Mouse (Mus musculus): ENCODE data around the gene Thumpd3.
A peak's percentile ranks its signal among the peaks of the same experiment; 100 is the strongest.

Gene Thumpd3

GRCm38 (mm10) chr6:113046041-113046975, at the start of gene Thumpd3:
TSS of gene Thumpd3 (plus strand) at chr6:113046225.
- DNase-seq (ENCODE audit: low spot score) = peak; percentile 97

GRCm38 (mm10) chr6:112999199-112999598, 46.8 kb upstream of the Thumpd3 start:
- no peak for DNase-seq (ENCODE audit: low spot score)

GRCm38 (mm10) chr6:113000666-113001287, 45.2 kb upstream of the Thumpd3 start:
- peak; percentile 60 for DNase-seq (ENCODE audit: low spot score)

GRCm38 (mm10) chr6:113001719-113002118, 44.3 kb upstream of the Thumpd3 start:
- no peak for DNase-seq (ENCODE audit: low spot score)

DNA sequence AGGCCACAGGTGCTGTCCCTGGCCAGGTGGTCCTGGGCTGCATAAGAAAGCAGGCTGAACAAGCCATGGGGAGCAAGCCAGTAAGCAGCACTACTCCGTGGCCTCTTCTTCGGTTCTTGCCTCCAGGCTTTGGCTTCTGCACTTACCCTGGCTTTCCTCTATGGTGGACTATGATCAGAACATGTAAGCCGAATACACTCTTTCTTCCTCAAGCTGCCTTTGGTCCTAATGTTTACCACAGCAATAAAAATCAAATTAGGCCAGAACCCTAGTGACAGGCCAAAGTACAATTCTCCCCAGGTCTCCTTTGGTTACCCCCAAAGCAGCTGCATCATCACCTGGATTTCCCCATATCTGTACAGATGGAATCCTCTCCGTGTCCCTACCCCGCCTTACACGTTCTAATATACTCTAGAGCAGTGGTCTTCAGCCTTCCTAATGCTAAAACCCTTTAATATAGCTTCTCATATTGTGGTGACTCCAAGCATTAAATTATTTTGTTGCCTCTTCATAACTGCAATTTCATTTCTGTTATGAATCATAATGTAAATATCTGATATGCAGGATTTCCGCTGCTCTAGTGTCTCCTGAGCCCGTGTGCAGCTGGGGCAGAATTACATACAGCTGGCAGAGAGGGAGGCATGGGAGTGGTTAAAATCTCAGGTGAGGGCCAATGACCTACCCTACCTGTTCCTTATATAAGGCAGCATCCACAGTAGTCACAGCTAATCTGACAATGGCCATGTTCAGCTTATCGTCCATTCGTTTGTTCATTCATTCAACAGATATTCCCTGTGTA, 42.5 kb upstream of the Thumpd3 start:
- no peak for DNase-seq (ENCODE audit: low spot score)

- DNase-seq (ENCODE audit: low spot score) = no peak
These were observed 39.2 kb upstream of the Thumpd3 start for GRCm38 (mm10) chr6:113006833-113007232.

GRCm38 (mm10) chr6:113011886-113012285, 34.1 kb upstream of the Thumpd3 start:
- no peak for DNase-seq (ENCODE audit: low spot score)

GRCm38 (mm10) chr6:113012495-113012941, 33.5 kb upstream of the Thumpd3 start:
- DNase-seq (ENCODE audit: low spot score) = no peak

GRCm38 (mm10) chr6:113013550-113013949, 32.5 kb upstream of the Thumpd3 start:
- DNase-seq (ENCODE audit: low spot score) = no peak

- DNase-seq (ENCODE audit: low spot score) = no peak
These were observed 28.5 kb upstream of the Thumpd3 start for GRCm38 (mm10) chr6:113017500-113018047.

DNA sequence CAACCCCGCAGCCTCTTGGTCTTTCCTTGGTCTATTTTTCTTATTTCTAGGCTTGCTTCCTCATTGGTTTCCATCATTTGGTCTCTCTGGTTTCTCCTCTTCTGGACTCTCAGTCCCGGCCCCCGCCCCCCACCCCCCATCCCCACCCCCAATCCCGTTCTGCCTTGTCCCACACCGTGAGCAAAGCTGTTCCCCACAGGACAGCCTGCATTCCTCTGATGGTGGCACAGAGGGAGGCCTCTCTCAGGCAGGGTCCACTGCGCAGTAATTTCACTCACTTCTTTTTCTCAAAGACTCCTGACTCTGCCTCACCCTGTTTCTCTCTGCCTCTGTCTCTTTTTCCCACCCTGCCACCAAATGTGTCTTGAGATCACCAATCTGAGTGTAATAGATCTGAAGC, 27.9 kb upstream of the Thumpd3 start:
- no peak for DNase-seq (ENCODE audit: low spot score)

DNA sequence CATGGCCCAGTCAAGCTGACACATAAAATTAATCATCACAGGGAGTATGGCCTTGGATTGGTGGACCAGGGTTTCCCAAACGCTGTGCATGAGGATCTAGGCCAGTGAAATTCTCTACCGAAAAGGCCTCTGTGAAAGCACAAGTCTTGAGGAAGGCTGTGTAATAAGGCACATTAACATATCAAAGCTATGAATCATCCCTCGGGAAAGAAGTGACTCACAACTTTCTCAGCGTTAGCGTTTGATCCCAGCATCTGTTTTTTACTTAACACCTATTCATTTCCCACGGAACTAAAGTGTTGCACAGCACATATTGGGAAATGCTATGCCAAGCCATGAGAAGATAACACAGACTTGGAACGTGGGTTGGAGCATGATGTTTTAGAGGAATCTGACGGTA, 21.2 kb upstream of the Thumpd3 start:
- DNase-seq (ENCODE audit: low spot score) = no peak

DNA sequence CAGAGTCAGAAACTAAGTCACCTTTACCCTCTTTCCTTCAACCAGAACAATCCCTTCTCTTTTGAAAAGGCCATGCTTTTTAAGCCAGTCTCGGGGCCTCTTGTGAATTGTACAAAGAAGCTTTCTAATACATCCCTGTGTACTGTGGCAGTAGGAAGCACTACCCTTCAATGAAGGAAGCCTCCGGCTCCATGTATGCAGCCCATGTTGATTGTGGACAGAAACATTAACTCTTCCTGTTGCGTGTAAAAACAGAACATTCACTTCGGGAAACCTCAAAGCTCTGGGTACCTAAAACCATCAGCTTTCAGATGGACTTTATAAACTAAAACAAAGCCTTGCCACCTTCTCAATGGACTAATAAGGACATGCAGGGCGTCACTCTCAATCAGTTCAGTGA, 20.3 kb upstream of the Thumpd3 start:
- DNase-seq (ENCODE audit: low spot score) = no peak

DNA sequence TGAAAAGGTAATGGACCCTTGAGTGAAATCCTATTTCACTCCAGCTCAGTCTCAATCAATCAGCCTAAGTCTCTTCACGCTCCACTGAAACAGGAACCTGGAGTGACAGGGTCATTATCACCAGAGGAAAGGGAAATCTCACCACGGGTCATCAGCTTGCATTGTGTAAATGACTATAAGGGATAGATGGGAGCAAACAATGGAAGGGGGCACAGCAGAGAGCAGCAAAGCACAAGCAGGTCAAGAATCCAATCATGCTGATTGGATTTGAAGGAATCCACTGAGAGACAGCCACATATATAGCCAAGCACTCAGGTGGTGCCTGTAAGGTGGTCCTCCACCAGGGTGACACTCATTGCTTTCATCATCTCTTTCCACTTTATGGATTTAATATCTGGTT, 18.6 kb upstream of the Thumpd3 start:
- DNase-seq (ENCODE audit: low spot score) = no peak

GRCm38 (mm10) chr6:113029006-113029405, 17.0 kb upstream of the Thumpd3 start:
- no peak for DNase-seq (ENCODE audit: low spot score)

- DNase-seq (ENCODE audit: low spot score) = no peak
These were observed 15.5 kb upstream of the Thumpd3 start for GRCm38 (mm10) chr6:113030553-113030952.

DNA sequence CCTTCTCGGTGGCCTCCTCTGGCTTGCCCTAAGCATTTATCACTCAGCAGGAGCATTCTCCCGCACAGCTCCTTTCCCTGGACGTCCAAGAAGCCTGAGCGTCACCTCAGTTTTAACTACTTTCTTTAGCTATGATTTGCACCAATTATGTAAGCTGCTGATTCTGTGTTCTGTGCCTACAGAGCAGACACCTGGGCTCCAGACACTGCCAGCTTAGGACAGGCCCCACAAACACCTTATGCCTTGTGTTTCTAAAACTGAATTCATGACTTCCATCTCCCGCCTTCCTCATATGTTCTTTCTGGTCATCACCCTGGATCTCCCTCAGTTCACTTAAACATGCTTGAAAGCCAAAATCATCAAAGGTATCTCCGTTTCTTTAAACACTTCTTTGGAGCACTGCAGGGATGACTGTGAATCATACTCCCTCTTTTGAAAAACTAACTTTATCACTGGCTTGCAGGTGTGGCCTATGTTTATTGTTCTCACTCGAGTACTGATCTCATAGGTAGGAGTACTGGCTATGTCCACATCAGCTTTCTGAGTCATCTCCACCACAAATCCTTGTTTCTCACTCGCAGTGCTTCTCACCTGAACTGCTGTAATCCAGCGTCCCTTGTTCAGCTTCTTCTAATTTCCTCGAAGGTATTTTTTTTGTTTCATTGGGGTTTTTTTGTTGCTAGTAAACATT, 14.9 kb upstream of the Thumpd3 start:
- no peak for DNase-seq (ENCODE audit: low spot score)

DNA sequence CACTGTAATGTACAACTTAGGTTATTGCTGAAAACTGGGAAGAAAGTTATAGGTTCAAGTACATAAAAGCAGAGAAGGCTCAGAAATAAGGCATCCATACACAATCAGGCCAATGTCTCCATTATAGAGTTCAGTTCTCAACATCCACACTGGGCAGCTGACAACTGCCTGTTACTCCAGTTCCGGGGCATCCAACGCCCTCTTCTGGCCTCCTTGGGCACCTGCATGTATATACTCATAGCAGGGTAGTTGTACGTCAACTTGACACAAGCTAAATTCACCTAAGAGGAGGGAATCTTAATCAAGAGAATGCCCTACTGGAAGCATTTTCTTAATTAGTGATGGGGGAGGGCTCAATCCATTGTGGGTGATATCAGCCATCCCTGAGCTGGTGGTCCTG, 13.9 kb upstream of the Thumpd3 start:
- no peak for DNase-seq (ENCODE audit: low spot score)

DNA sequence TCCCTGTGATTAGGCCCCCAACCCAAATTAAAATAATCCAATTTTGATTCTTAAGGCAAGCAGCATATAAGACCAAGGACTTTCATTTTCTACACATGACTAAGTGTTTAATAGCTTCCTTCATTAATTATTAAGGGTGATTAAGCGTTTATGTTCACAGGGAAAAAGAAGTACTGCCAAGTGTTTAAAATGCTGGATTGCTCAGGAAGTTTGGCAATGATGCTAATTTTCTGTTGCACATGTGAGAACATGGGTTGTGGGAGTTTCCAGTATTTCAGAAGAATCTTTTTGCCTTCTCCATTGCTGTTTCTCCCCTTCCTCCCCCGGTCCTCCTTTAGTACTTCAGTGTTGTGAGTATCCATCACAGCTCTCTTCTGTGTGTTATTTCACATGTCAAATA, 12.8 kb upstream of the Thumpd3 start:
- DNase-seq (ENCODE audit: low spot score) = no peak

DNA sequence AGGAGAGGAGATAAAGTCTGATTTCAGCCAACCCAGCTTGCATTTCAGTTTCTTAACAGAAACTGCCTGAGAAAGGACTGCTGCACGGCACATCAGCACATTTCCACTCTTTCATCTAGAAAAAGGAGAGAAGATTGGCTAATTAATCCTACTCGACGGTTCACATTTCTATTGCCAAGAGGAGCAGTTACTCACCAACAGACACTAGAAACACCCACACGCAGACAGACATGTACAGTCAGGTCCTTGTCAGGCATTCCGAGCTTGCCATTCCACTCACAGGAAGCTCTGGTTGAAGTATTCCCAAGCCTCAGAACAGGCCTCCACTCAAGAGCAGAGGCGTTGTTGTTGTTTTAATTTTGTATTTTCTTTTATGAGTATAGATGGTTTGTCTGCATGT, 11.6 kb upstream of the Thumpd3 start:
- no peak for DNase-seq (ENCODE audit: low spot score)

DNA sequence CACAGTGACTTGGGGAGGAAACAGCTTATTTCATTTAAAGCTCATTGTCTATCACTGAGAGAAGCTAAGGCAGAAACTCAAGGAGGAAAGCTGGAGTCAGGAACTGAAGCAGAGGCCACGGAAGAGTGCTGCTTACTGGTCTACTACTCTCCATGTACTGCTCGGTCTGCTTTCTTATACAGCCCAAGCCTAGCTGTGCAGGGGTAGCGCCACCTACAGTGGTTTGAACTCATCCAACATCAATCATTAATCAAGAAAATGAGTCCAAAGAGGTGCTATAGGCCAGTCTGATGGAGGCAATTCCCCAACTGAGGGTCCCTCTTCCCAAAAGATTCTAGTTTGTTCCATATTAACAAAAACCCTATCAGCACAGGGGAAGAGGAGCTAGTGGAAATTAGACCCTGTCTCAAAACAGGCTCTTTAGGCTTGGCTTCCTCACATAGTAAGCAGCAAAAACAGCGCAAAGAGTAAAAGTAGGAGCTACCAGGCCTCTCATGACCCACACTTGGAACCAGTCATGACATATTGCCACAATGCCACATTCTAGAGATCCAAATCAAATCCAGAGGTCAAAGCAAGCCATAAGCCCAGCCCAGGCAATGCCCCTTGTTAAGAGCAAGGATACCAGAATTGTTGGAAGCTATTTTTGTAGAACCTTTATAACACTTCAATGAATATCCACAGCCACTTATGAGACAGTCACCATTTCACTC, 9.4 kb upstream of the Thumpd3 start:
- DNase-seq (ENCODE audit: low spot score) = no peak
